ENCODE assay signal across 9 mouse cellular contexts in genomic region chr8:106300739-106301715, GRCm38 (mm10). TPM values are rescaled to one million over a fixed set of nuclear protein-coding genes. Genes with fewer than 3 reads are reported as not detected.
DNase-seq lines count a peak whose midpoint lies in the region; ATAC-seq lines count a peak whose summit lies in the region.
"Had no signal": no experiment of that assay in that cellular context is flagged by ENCODE, and none has a peak within 500 bp of the region (broad histone marks: within the 10 kb centered on the region; RNA-seq: fewer than 3 reads in every experiment).

No protein-coding gene starts in this region.

- no peaks in the 10 kb centered on the region for H3K36me3 ChIP-seq in heart, embryonic 13.5 days
- no peaks in the 10 kb centered on the region for H3K36me3 ChIP-seq in forebrain, embryonic 15.5 days

- ATAC-seq in heart, embryonic 13.5 days (ENCODE audit: extremely low read depth, insufficient number of reproducible peaks, low FRiP score, low TSS enrichment): no peak
- peak; percentile 64 for ATAC-seq in forebrain, embryonic 15.5 days (replicated peaks)

- DNase-seq in heart, postnatal 36 days: no peak
- DNase-seq in layer of hippocampus, adult 8-10 months (ENCODE audit: low spot score in 2 of 2): peak; percentile 52 to 73
- peak; percentile 53 for DNase-seq in retina, embryonic 14.5 days (ENCODE audit: low spot score)
- DNase-seq in kidney, adult 11 months: no peak
- no peak for DNase-seq in kidney, postnatal 36 days
- DNase-seq in thymus, postnatal 36 days: no peak
- DNase-seq: thymus, adult 2 months had no signal

- H3K4me3 ChIP-seq in heart, embryonic 13.5 days: no peak overlapping the region
- H3K4me3 ChIP-seq in forebrain, embryonic 15.5 days: no peak overlapping the region

- intact Hi-C loops in heart, postnatal 36 days (cut with DNase I): no loop called here

- peak overlapping the region; percentile 0; the same call in 1 of the 2 replicates for H3K27ac ChIP-seq in heart, embryonic 13.5 days (replicated peaks)
- peak overlapping the region; percentile 74 for H3K27ac ChIP-seq in forebrain, embryonic 15.5 days (replicated peaks)

- no peak overlapping the region for H3K4me2 ChIP-seq in heart, embryonic 13.5 days
- H3K4me2 ChIP-seq in forebrain, embryonic 15.5 days (replicated peaks): peak overlapping the region; percentile 16

- no peaks in the 10 kb centered on the region for H3K9me3 ChIP-seq in heart, embryonic 13.5 days
- H3K9me3 ChIP-seq in forebrain, embryonic 15.5 days: no peaks in the 10 kb centered on the region

- H3K9ac ChIP-seq in heart, embryonic 13.5 days: no peak overlapping the region
- no peak overlapping the region for H3K9ac ChIP-seq in forebrain, embryonic 15.5 days (replicated peaks)

- peaks cover 32% of the 10 kb centered on the region for H3K4me1 ChIP-seq in heart, embryonic 13.5 days
- H3K4me1 ChIP-seq in forebrain, embryonic 15.5 days: peaks cover 15% of the 10 kb centered on the region

- 54% methylated on average over 9 of the region's 9 CpGs for WGBS in heart, embryonic 13.5 days
- 39% methylated on average over 9 of the region's 9 CpGs for WGBS in forebrain, embryonic 15.5 days

- no peaks in the 10 kb centered on the region for H3K27me3 ChIP-seq in heart, embryonic 13.5 days (replicated peaks)
- H3K27me3 ChIP-seq in forebrain, embryonic 15.5 days: no peaks in the 10 kb centered on the region

RNA-seq across cellular contexts. Expression of gene Smpd3, which starts 36.8 kb away (rescaled TPM):
- 1.6 and 2.0 TPM in 2 replicates for polyA plus RNA-seq in heart, embryonic 13.5 days (2015; fragmentation: Nextera tagmentation; extraction: Ambion mirVana)
- total RNA-seq in heart, postnatal 36 days (2021): 1 to 10 TPM; 3.1 to 3.5 TPM
- polyA plus RNA-seq in forebrain, embryonic 15.5 days (2015; fragmentation: Nextera tagmentation; extraction: Ambion mirVana): 47.4 and 49.3 TPM in 2 replicates
- 10 to 100 TPM; 66.5 to 69.8 (median 69.7) TPM for total RNA-seq in layer of hippocampus, adult 8-10 months (2022)

Comparison
In these comparisons a context has a peak if more than half of its experiments do, and no peak if none do; other contexts are left out.
1. DNase-seq: peak in layer of hippocampus, adult 8-10 months (2 of 2) and retina, embryonic 14.5 days (single experiment); none in heart, postnatal 36 days (0 of 2), kidney, adult 11 months (single experiment), kidney, postnatal 36 days (0 of 2) and thymus, postnatal 36 days (0 of 2).
2. RNA of gene Smpd3, which starts 36.8 kb away (total RNA-seq): 66.5 to 69.8 TPM in layer of hippocampus, adult 8-10 months; 3.1 to 3.5 TPM in heart, postnatal 36 days; every median in the first group is over 10 times any median in the second.